Mouse (Mus musculus) forebrain, postnatal 0 days (tissue): Measurements from ENCODE around the gene Ccdc163. TPM values are rescaled to one million over a fixed set of nuclear protein-coding genes. Genes with fewer than 3 reads are reported as not detected.
A peak's percentile ranks its signal among the peaks of the same experiment; 100 is the strongest.
"Not testable (repeated sequence)": the region's sequence is repeated elsewhere in the genome, so short reads cannot be mapped to it uniquely, and the experiment has no call there.

Experiments used
- ATAC-seq: fragments of 200-750 bp; cut with Nextera tagmentation; 2 replicates; pipeline ENCODE4 v1.8.0; 2017; ENCODE audit warnings: mild to moderate bottlenecking, moderate library complexity
- DNase-seq: peaks from one replicate; pipeline ENCODE4 v3.0.0-alpha.2; 2015
- H3K27ac ChIP-seq: fragments of 300-500 bp; sonication (generic); 2 replicates; pipeline ENCODE4 v1.5.1; 2014; ENCODE audit warnings: low read depth, mild to moderate bottlenecking, antibody characterized with exemption, low read length, moderate library complexity, mixed read lengths
- H3K27me3 ChIP-seq: fragments of 300-500 bp; sonication (generic); 2 replicates; pipeline ENCODE4 v1.6.1; 2014; ENCODE audit warnings: mild to moderate bottlenecking, low read length, mixed read lengths; ENCODE audit not compliant: insufficient read depth
- H3K36me3 ChIP-seq: fragments of 300-500 bp; sonication (generic); 2 replicates; pipeline ENCODE4 v1.6.1; 2014; ENCODE audit warnings: mild to moderate bottlenecking, moderate library complexity; ENCODE audit not compliant: insufficient read depth
- H3K4me1 ChIP-seq: fragments of 300-500 bp; sonication (generic); 2 replicates; pipeline ENCODE4 v1.6.1; 2014; ENCODE audit warnings: antibody characterized with exemption; ENCODE audit not compliant: insufficient read depth
- H3K4me2 ChIP-seq: fragments of 300-500 bp; sonication (generic); 2 replicates; pipeline ENCODE4 v1.6.1; 2014; ENCODE audit warnings: low read depth, mild to moderate bottlenecking, moderate library complexity
- H3K4me3 ChIP-seq: fragments of 300-500 bp; sonication (generic); 2 replicates; pipeline ENCODE4 v1.5.1; 2014; ENCODE audit warnings: low read depth, low read length, mixed read lengths
- H3K9ac ChIP-seq: fragments of 300-500 bp; sonication (generic); 2 replicates; pipeline ENCODE4 v1.6.1; 2014; ENCODE audit warnings: mild to moderate bottlenecking
- H3K9me3 ChIP-seq: fragments of 300-500 bp; sonication (generic); 2 replicates; pipeline ENCODE4 v1.6.1; 2016; ENCODE audit warnings: low read length
- CTCF ChIP-seq: sonication (generic); IDR thresholded peaks from 2 replicates; pipeline ENCODE4 v1.5.1; 2016; ENCODE audit warnings: antibody characterized with exemption, control low read depth, low read depth
- WGBS: fragments of 180-500 bp; shearing (Covaris S2); extraction: QIAGEN DNeasy Blood & Tissue Kit; methylation state at CpG from one replicate; pipeline ENCODE4 v1.1.7; 2014; 5-methylcytosine and 5-hydroxymethylcytosine counted together
- polyA plus RNA-seq: library from polyadenylated mRNA; unstranded; fragments of >200 nt; fragmentation: Nextera tagmentation; extraction: Ambion mirVana; gene quantifications from 2 replicates; pipeline ENCODE4 v1.2.1, GENCODE M21; 2015
- total RNA-seq: library from RNA; depleted of rRNA; stranded (reverse); fragments of >200 nt; gene quantifications from 2 replicates; pipeline ENCODE4 v1.2.3, GENCODE M21; 2014

Gene Ccdc163
- total and polyA plus RNA-seq, 2 experiments from 2014 or later = 5.3 to 13.2 TPM

- no peaks in the 10 kb centered on the region for H3K9me3 ChIP-seq
- DNase-seq (no peak), ATAC-seq (no peak)
- no peaks in the 10 kb centered on the region for H3K4me1 ChIP-seq
- H3K27ac ChIP-seq = no peak overlapping the region
- H3K4me2 ChIP-seq = no peak overlapping the region
- H3K36me3 ChIP-seq = no peaks in the 10 kb centered on the region
- H3K9ac ChIP-seq = no peak overlapping the region
- no peak overlapping the region for H3K4me3 ChIP-seq
- H3K27me3 ChIP-seq = no peaks in the 10 kb centered on the region
- peak; percentile 39; the same call in 1 of the 2 replicates for TF ChIP-seq CTCF
- 54% methylated on average over 2 of the region's 2 CpGs for WGBS
These were observed 39.0 kb upstream of the Ccdc163 start for GRCm38 (mm10) chr4:116669291-116669690.

- Histone ChIP-seq H3K9ac (no peak overlapping the region), H3K27ac (no peak overlapping the region), H3K9me3 (no peaks in the 10 kb centered on the region), H3K27me3 (no peaks in the 10 kb centered on the region), H3K36me3 (no peaks in the 10 kb centered on the region), H3K4me3 (no peak overlapping the region), H3K4me2 (no peak overlapping the region), H3K4me1 (no peaks in the 10 kb centered on the region)
- ATAC-seq (no peak), DNase-seq (no peak)
- WGBS = 80% methylated on average over 2 of the region's 2 CpGs
- no peak for TF ChIP-seq CTCF
These were observed 35.5 kb upstream of the Ccdc163 start for GRCm38 (mm10) chr4:116672785-116673184.

- H3K9ac ChIP-seq, H3K4me1 ChIP-seq, H3K9me3 ChIP-seq, DNase-seq, H3K4me2 ChIP-seq, H3K27ac ChIP-seq, H3K27me3 ChIP-seq, H3K4me3 ChIP-seq, H3K36me3 ChIP-seq, ATAC-seq: not testable (repeated sequence)
- WGBS = 92% methylated on average over 6 of the region's 6 CpGs
These were observed 33.5 kb upstream of the Ccdc163 start for GRCm38 (mm10) chr4:116674761-116675160.

GRCm38 (mm10) chr4:116676027-116676426 lies 32.3 kb upstream of the Ccdc163 start:
- Histone ChIP-seq H3K9ac (no peak overlapping the region), H3K36me3 (no peaks in the 10 kb centered on the region), H3K4me1 (no peaks in the 10 kb centered on the region), H3K27ac (no peak overlapping the region), H3K27me3 (no peaks in the 10 kb centered on the region), H3K4me3 (no peak overlapping the region), H3K4me2 (no peak overlapping the region), H3K9me3 (no peaks in the 10 kb centered on the region)
- DNase-seq (no peak), ATAC-seq (no peak)
- TF ChIP-seq CTCF = no peak
- 90% methylated on average over 3 of the region's 3 CpGs for WGBS

- H3K4me2 ChIP-seq = no peak overlapping the region
- DNase-seq (no peak), ATAC-seq (no peak)
- H3K9ac ChIP-seq = no peak overlapping the region
- H3K9me3 ChIP-seq = no peaks in the 10 kb centered on the region
- H3K27ac ChIP-seq = no peak overlapping the region
- no peak for TF ChIP-seq CTCF
- no peak overlapping the region for H3K4me3 ChIP-seq
- WGBS = 73% methylated on average over 1 of the region's 1 CpGs
- no peaks in the 10 kb centered on the region for H3K36me3 ChIP-seq
- H3K27me3 ChIP-seq = no peaks in the 10 kb centered on the region
- no peaks in the 10 kb centered on the region for H3K4me1 ChIP-seq
These were observed 30.5 kb upstream of the Ccdc163 start for GRCm38 (mm10) chr4:116677808-116678207.

DNA sequence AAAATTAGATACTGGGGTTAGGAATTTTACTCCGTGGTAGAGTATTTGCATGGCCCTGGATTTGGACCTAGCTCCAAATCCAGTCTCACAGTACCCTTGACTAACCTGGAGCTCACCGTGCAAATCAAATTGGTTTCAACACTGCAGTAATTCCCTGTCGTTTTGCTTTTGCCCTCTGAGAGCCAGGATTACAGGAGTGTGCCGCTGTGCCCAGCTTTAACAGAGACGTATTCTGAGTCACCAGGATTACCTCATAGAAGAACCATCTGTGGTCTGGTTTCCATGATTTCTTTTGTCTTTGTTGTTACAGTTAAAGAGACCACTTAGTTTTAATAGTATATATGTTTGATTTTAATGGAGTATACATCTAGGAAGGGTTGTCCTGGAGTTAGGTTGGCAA lies 29.2 kb upstream of the Ccdc163 start:
- Histone ChIP-seq H3K4me1 (no peaks in the 10 kb centered on the region), H3K4me2 (no peak overlapping the region), H3K9me3 (no peaks in the 10 kb centered on the region), H3K36me3 (no peaks in the 10 kb centered on the region), H3K9ac (no peak overlapping the region), H3K27ac (no peak overlapping the region), H3K4me3 (no peak overlapping the region), H3K27me3 (no peaks in the 10 kb centered on the region)
- DNase-seq = no peak
- 69% methylated on average over 5 of the region's 5 CpGs for WGBS
- no peak for TF ChIP-seq CTCF
- no peak for ATAC-seq

GRCm38 (mm10) chr4:116680521-116680920 lies 27.8 kb upstream of the Ccdc163 start:
- not testable (repeated sequence) for H3K27me3 ChIP-seq, DNase-seq, H3K4me3 ChIP-seq, H3K4me2 ChIP-seq, H3K4me1 ChIP-seq, ATAC-seq, H3K9ac ChIP-seq, H3K27ac ChIP-seq, H3K36me3 ChIP-seq, H3K9me3 ChIP-seq
- WGBS = 92% methylated on average over 4 of the region's 4 CpGs

- WGBS = 95% methylated on average over 4 of the region's 4 CpGs
- ATAC-seq = no peak
- peaks cover under 1% of the 10 kb centered on the region; the same call in 1 of the 2 replicates for H3K36me3 ChIP-seq
- peaks cover 6% of the 10 kb centered on the region; the same call in 1 of the 2 replicates for H3K4me1 ChIP-seq
- no peak overlapping the region for H3K27ac ChIP-seq
- no peaks in the 10 kb centered on the region for H3K9me3 ChIP-seq
- no peaks in the 10 kb centered on the region for H3K27me3 ChIP-seq
- no peak overlapping the region for H3K9ac ChIP-seq
- no peak for TF ChIP-seq CTCF
- no peak overlapping the region for H3K4me3 ChIP-seq
- no peak for DNase-seq
- no peak overlapping the region for H3K4me2 ChIP-seq
These were observed 24.4 kb upstream of the Ccdc163 start for GRCm38 (mm10) chr4:116683957-116684356.
